Mouse (Mus musculus): ENCODE measurements around the gene Iqschfp. TPM values are rescaled to one million over a fixed set of nuclear protein-coding genes. Genes with fewer than 3 reads are reported as not detected.
A peak's percentile ranks its signal among the peaks of the same experiment; 100 is the strongest.

Gene Iqschfp
- polyA plus RNA-seq, 1 experiment from 2014 or later = not detected

GRCm38 (mm10) chr3:68187471-68187870 lies 295.4 kb downstream of the Iqschfp start:
- H3K36me3 ChIP-seq = no peaks in the 10 kb centered on the region
- WGBS = 64% methylated on average over 8 of the region's 8 CpGs
- H3K9ac ChIP-seq = no peak overlapping the region
- no peak overlapping the region for H3K4me2 ChIP-seq (replicated peaks)
- peaks cover 49% of the 10 kb centered on the region for H3K27me3 ChIP-seq
- no peaks in the 10 kb centered on the region for H3K4me1 ChIP-seq
- no peaks in the 10 kb centered on the region for H3K9me3 ChIP-seq
- H3K27ac ChIP-seq = no peak overlapping the region
- H3K4me3 ChIP-seq = no peak overlapping the region
- ATAC-seq (ENCODE audit: low FRiP score, low read depth) = no peak

GRCm38 (mm10) chr3:68189100-68189499 lies 297.1 kb downstream of the Iqschfp start:
- 77% methylated on average over 2 of the region's 2 CpGs for WGBS
- Histone ChIP-seq H3K9me3 (no peaks in the 10 kb centered on the region), H3K36me3 (no peaks in the 10 kb centered on the region), H3K4me3 (no peak overlapping the region), H3K27ac (no peak overlapping the region), H3K9ac (no peak overlapping the region), H3K27me3 (peaks cover 42% of the 10 kb centered on the region), H3K4me2 (replicated peaks) (no peak overlapping the region), H3K4me1 (no peaks in the 10 kb centered on the region)
- no peak for ATAC-seq (ENCODE audit: low FRiP score, low read depth)

DNA sequence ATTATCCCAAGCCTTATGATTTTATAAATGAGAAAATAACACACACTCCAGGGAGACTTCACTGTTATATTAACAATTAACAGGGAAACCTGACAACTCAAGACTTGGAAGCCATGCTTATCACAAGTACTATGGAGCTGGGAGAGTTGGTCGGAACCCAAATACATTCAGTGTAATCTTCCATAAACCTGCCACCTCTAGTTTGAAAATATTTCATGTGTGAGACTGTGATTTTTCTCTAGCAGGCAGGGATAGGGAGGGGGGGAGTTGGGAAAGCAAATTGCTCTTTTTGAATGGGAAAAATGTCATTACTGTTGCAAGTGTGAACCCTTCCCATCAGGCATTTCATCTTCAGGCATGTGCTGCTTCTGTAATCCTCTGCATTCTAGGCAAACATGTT lies 304.9 kb downstream of the Iqschfp start:
- peaks cover 9% of the 10 kb centered on the region for H3K27me3 ChIP-seq
- no peak overlapping the region for H3K27ac ChIP-seq
- H3K9ac ChIP-seq = no peak overlapping the region
- ATAC-seq (ENCODE audit: low FRiP score, low read depth) = no peak
- no peak overlapping the region for H3K4me2 ChIP-seq (replicated peaks)
- H3K9me3 ChIP-seq = no peaks in the 10 kb centered on the region
- no peaks in the 10 kb centered on the region for H3K4me1 ChIP-seq
- WGBS = 81% methylated on average over 1 of the region's 1 CpGs
- H3K36me3 ChIP-seq = no peaks in the 10 kb centered on the region
- no peak overlapping the region for H3K4me3 ChIP-seq

DNA sequence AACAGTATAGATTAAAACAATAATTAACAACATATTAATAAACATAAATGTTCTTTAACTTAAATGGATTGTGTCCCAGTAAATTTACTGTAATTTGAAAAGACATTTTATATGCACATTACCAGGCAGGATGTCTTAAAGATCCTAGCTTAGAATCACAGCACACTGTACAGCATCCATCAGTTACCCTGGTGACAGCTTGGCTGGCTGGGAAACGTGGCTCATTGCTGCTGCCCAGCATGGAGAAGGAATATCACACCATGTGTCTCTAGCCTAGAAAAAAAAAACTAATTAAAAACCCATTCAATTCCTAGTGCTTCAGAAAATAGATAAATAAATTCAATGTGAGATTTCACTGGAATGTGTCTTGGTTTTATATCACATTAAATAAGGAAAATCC lies 309.2 kb downstream of the Iqschfp start:
- Histone ChIP-seq H3K27me3 (peaks cover 21% of the 10 kb centered on the region), H3K4me1 (no peaks in the 10 kb centered on the region), H3K27ac (no peak overlapping the region), H3K9ac (no peak overlapping the region), H3K9me3 (no peaks in the 10 kb centered on the region), H3K4me3 (no peak overlapping the region), H3K4me2 (replicated peaks) (no peak overlapping the region), H3K36me3 (no peaks in the 10 kb centered on the region)
- WGBS = 35% methylated on average over 1 of the region's 1 CpGs
- ATAC-seq (ENCODE audit: low FRiP score, low read depth) = no peak

GRCm38 (mm10) chr3:68202162-68202902 lies 310.3 kb downstream of the Iqschfp start:
- 79% methylated on average over 4 of the region's 4 CpGs for WGBS
- Histone ChIP-seq H3K4me2 (replicated peaks) (no peak overlapping the region), H3K9ac (no peak overlapping the region), H3K4me3 (no peak overlapping the region), H3K27me3 (peaks cover 21% of the 10 kb centered on the region), H3K36me3 (no peaks in the 10 kb centered on the region), H3K4me1 (no peaks in the 10 kb centered on the region), H3K27ac (no peak overlapping the region), H3K9me3 (no peaks in the 10 kb centered on the region)
- no peak for ATAC-seq (ENCODE audit: low FRiP score, low read depth)

GRCm38 (mm10) chr3:68203934-68204467 lies 312.0 kb downstream of the Iqschfp start:
- H3K27me3 ChIP-seq = peaks cover 27% of the 10 kb centered on the region

DNA sequence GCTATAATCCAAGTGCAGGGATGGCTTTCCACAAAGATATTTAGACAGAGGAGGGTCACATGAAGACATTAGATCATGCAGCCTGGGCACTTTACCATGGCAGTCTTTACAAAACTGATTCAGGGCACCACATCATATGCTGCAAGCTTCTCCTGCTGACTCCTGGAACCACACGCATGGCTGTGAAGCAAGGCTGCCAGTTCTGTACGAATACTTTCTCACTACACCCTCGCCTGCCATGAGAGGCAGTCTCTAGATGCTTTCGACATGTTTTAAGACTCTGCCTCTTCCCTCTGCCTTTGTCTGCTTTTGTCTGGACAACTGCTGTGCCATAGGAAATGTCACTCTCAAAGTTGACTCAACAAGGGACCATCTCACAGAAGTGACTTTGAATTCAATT lies 318.4 kb downstream of the Iqschfp start:
- Histone ChIP-seq H3K9me3 (no peaks in the 10 kb centered on the region), H3K9ac (no peak overlapping the region), H3K36me3 (no peaks in the 10 kb centered on the region), H3K4me2 (replicated peaks) (no peak overlapping the region), H3K4me3 (no peak overlapping the region), H3K27me3 (peaks cover 31% of the 10 kb centered on the region), H3K27ac (no peak overlapping the region), H3K4me1 (peaks cover 9% of the 10 kb centered on the region)
- WGBS = 74% methylated on average over 4 of the region's 4 CpGs
- ATAC-seq (ENCODE audit: low FRiP score, low read depth) = no peak

More at GRCm38 (mm10) chr3:68203934-68204467, 312.0 kb downstream of the Iqschfp start:
- H3K9ac ChIP-seq = no peak overlapping the region
- no peak for ATAC-seq (ENCODE audit: low FRiP score, low read depth)
- no peak overlapping the region for H3K4me3 ChIP-seq
- H3K4me1 ChIP-seq = peaks cover 7% of the 10 kb centered on the region
- H3K9me3 ChIP-seq = no peaks in the 10 kb centered on the region
- no peaks in the 10 kb centered on the region for H3K36me3 ChIP-seq
- 67% methylated on average over 4 of the region's 4 CpGs for WGBS
- H3K4me2 ChIP-seq (replicated peaks) = no peak overlapping the region
- no peak overlapping the region for H3K27ac ChIP-seq

- Histone ChIP-seq H3K36me3 (no peaks in the 10 kb centered on the region), H3K9me3 (no peaks in the 10 kb centered on the region), H3K9ac (no peak overlapping the region), H3K4me1 (no peaks in the 10 kb centered on the region), H3K27me3 (0 out of 2 replicates have a peak, but pooled peaks cover 11% of the 10 kb centered on the region), H3K4me3 (no peak overlapping the region), H3K4me2 (replicated peaks) (no peak overlapping the region), H3K27ac (no peak overlapping the region)
- WGBS = 92% methylated on average over 3 of the region's 3 CpGs
- no peak for ATAC-seq (ENCODE audit: low FRiP score, low read depth)
Observed at GRCm38 (mm10) chr3:68221452-68221851, 329.4 kb downstream of the Iqschfp start.

- 88% methylated on average over 2 of the region's 2 CpGs for WGBS
- Histone ChIP-seq H3K9ac (no peak overlapping the region), H3K9me3 (no peaks in the 10 kb centered on the region), H3K4me1 (peaks cover 8% of the 10 kb centered on the region), H3K27me3 (no peaks in the 10 kb centered on the region), H3K36me3 (no peaks in the 10 kb centered on the region), H3K4me2 (replicated peaks) (no peak overlapping the region), H3K4me3 (no peak overlapping the region), H3K27ac (no peak overlapping the region)
- ATAC-seq (ENCODE audit: low FRiP score, low read depth) = no peak
Observed at GRCm38 (mm10) chr3:68239887-68240286, 347.9 kb downstream of the Iqschfp start.

- Histone ChIP-seq H3K4me2 (replicated peaks) (no peak overlapping the region), H3K27ac (peak overlapping the region; percentile 15; the same call in 1 of the 2 replicates), H3K9ac (no peak overlapping the region), H3K9me3 (no peaks in the 10 kb centered on the region), H3K27me3 (no peaks in the 10 kb centered on the region), H3K36me3 (no peaks in the 10 kb centered on the region), H3K4me1 (peaks cover 8% of the 10 kb centered on the region), H3K4me3 (no peak overlapping the region)
- ATAC-seq (ENCODE audit: low FRiP score, low read depth) = peak; percentile 28; the same call in 1 of the 2 replicates
- WGBS = 46% methylated on average over 3 of the region's 3 CpGs
Observed at GRCm38 (mm10) chr3:68243239-68243638, 351.2 kb downstream of the Iqschfp start.

- Histone ChIP-seq H3K4me2 (replicated peaks) (no peak overlapping the region), H3K4me3 (no peak overlapping the region), H3K4me1 (peaks cover 8% of the 10 kb centered on the region), H3K27ac (no peak overlapping the region), H3K36me3 (no peaks in the 10 kb centered on the region), H3K9me3 (no peaks in the 10 kb centered on the region), H3K9ac (no peak overlapping the region), H3K27me3 (no peaks in the 10 kb centered on the region)
- no peak for ATAC-seq (ENCODE audit: low FRiP score, low read depth)
- 72% methylated on average over 4 of the region's 4 CpGs for WGBS
Observed at GRCm38 (mm10) chr3:68246154-68246553, 354.1 kb downstream of the Iqschfp start.

GRCm38 (mm10) chr3:68250589-68250988 lies 358.6 kb downstream of the Iqschfp start:
- Histone ChIP-seq H3K4me2 (replicated peaks) (no peak overlapping the region), H3K36me3 (no peaks in the 10 kb centered on the region), H3K27me3 (0 out of 2 replicates have a peak, but pooled peaks cover 4% of the 10 kb centered on the region), H3K4me1 (no peaks in the 10 kb centered on the region; the same call in 1 of the 2 replicates), H3K4me3 (no peak overlapping the region), H3K27ac (no peak overlapping the region), H3K9me3 (no peaks in the 10 kb centered on the region), H3K9ac (no peak overlapping the region)
- ATAC-seq (ENCODE audit: low FRiP score, low read depth) = no peak
- 49% methylated on average over 2 of the region's 2 CpGs for WGBS
